Mouse (Mus musculus): ENCODE measurements around the gene Hmcn2.

GRCm38 (mm10) chr2:31501448-31502130, 187.4 kb downstream of the Hmcn2 start:
- TF ChIP-seq CTCF (IDR thresholded peaks at IDR 0.05; ENCODE audit: control insufficient read depth, insufficient read depth, insufficient replicate concordance, low read depth, low read length) (no peak), POLR2A (IDR thresholded peaks at IDR 0.05; ENCODE audit: control insufficient read depth, low read depth, low read length) (no peak)

All from testis, adult 2 months (tissue).